Mouse (Mus musculus) cortical plate, adult 2 months (tissue): Measurements from ENCODE around the gene Glp2r.

Source experiments
- CTCF ChIP-seq: fragments of 200-500 bp; IDR thresholded peaks from 2 replicates; pipeline ENCODE4 v1.5.1; 2011; ENCODE audit warnings: mild to moderate bottlenecking, control low read depth, low read length; ENCODE audit not compliant: insufficient read depth; ENCODE audit errors: extremely low read depth
- POLR2A ChIP-seq: fragments of 200-500 bp; IDR thresholded peaks from 2 replicates; pipeline ENCODE4 v1.6.1; 2011; ENCODE audit warnings: mild to moderate bottlenecking, low read length, control low read depth; ENCODE audit not compliant: insufficient read depth; ENCODE audit errors: extremely low read depth

GRCm38 (mm10) chr11:67808051-67808450 is 37.1 kb upstream of the Glp2r start:
- peak; percentile 52 for TF ChIP-seq CTCF
- no peak for TF ChIP-seq POLR2A
